In genomic region chr5:136567176-136568025, GRCm38 (mm10) we compare ENCODE assay signal across 7 mouse cellular contexts. TPM values are rescaled to one million over a fixed set of nuclear protein-coding genes. Genes with fewer than 3 reads are reported as not detected.
DNase-seq lines count a peak whose midpoint lies in the region; ATAC-seq and TF ChIP-seq lines count a peak whose summit lies in the region.

Gene Cux1, minus strand, starts transcription at chr5:136567490.

- no peaks in the 10 kb centered on the region for H3K36me3 ChIP-seq in embryonic facial prominence, embryonic 12.5 days
- no peaks in the 10 kb centered on the region for H3K36me3 ChIP-seq in kidney, adult 2 months (ENCODE audit: control insufficient read depth, insufficient read depth, low read length)
- H3K36me3 ChIP-seq in limb, embryonic 11.5 days (ENCODE audit: control insufficient read depth, insufficient read depth, low read length), result no peaks in the 10 kb centered on the region
- H3K36me3 ChIP-seq in midbrain, embryonic 13.5 days, result no peaks in the 10 kb centered on the region

- H3K4me3 ChIP-seq in embryonic facial prominence, embryonic 12.5 days, result peak within 1 kb of the TSS; percentile 73
- H3K4me3 ChIP-seq in kidney, adult 2 months (ENCODE audit: insufficient read depth, low read depth, low read length), result peak within 1 kb of the TSS; percentile 100
- peak within 1 kb of the TSS; percentile 71 for H3K4me3 ChIP-seq in limb, embryonic 11.5 days (ENCODE audit: low read depth, low read length)
- peak within 1 kb of the TSS; percentile 98 for H3K4me3 ChIP-seq in midbrain, embryonic 13.5 days (replicated peaks)

- peak within 1 kb of the TSS; percentile 91 for H3K27ac ChIP-seq in embryonic facial prominence, embryonic 12.5 days
- H3K27ac ChIP-seq in kidney, adult 2 months (ENCODE audit: insufficient read depth, low read depth, low read length), result peak within 1 kb of the TSS; percentile 98
- H3K27ac ChIP-seq in limb, embryonic 11.5 days (replicated peaks; ENCODE audit: low read depth, low read length), result peak within 1 kb of the TSS; percentile 23
- H3K27ac ChIP-seq in midbrain, embryonic 13.5 days, result peak within 1 kb of the TSS; percentile 97

- peak within 1 kb of the TSS; percentile 84 for H3K9ac ChIP-seq in embryonic facial prominence, embryonic 12.5 days
- peak within 1 kb of the TSS; percentile 89 for H3K9ac ChIP-seq in limb, embryonic 11.5 days (ENCODE audit: low read length)
- H3K9ac ChIP-seq in midbrain, embryonic 13.5 days (replicated peaks), result peak within 1 kb of the TSS; percentile 94

- under 1% methylated on average over 84 of the region's 103 CpGs for WGBS in embryonic facial prominence, embryonic 12.5 days
- under 1% methylated on average over 96 of the region's 103 CpGs for WGBS in kidney, adult 2 months
- WGBS in limb, embryonic 11.5 days, result under 1% methylated on average over 88 of the region's 103 CpGs
- 1% methylated on average over 75 of the region's 103 CpGs for WGBS in midbrain, embryonic 13.5 days

- H3K9me3 ChIP-seq in embryonic facial prominence, embryonic 12.5 days, result no peaks in the 10 kb centered on the region
- H3K9me3 ChIP-seq in limb, embryonic 11.5 days (ENCODE audit: control insufficient read depth, low read length), result no peaks in the 10 kb centered on the region
- H3K9me3 ChIP-seq in midbrain, embryonic 13.5 days, result no peaks in the 10 kb centered on the region

- H3K27me3 ChIP-seq in embryonic facial prominence, embryonic 12.5 days, result peaks cover 26% of the 10 kb centered on the region
- H3K27me3 ChIP-seq in kidney, adult 2 months (replicated peaks; ENCODE audit: control insufficient read depth, insufficient read depth, low read length), result no peaks in the 10 kb centered on the region
- peaks cover 19% of the 10 kb centered on the region; the same call in 1 of the 2 replicates for H3K27me3 ChIP-seq in limb, embryonic 11.5 days (ENCODE audit: control insufficient read depth, insufficient read depth, low read length)
- H3K27me3 ChIP-seq in midbrain, embryonic 13.5 days, result peaks cover 36% of the 10 kb centered on the region

- no peak for TF ChIP-seq POLR2A in kidney, adult 2 months (IDR thresholded peaks at IDR 0.05; ENCODE audit: low read depth, low read length)

- 0 out of 2 replicates have a peak, but pooled peaks have one; percentile 8 for TF ChIP-seq CTCF in kidney, adult 2 months (conservative IDR thresholded peaks at IDR 0.05; ENCODE audit: insufficient read depth, insufficient read length, low read depth, low read length)

- peak; percentile 86 for DNase-seq in adrenal gland, postnatal 25 days
- peak; percentile 84 to 89 for DNase-seq in heart, adult 18-20 months
- DNase-seq in kidney, adult 2 months, result peak; percentile 92
- peak; percentile 85 for DNase-seq in limb, embryonic 11.5 days (ENCODE audit: low spot score)
- DNase-seq in spleen, adult 12 weeks (ENCODE audit: low spot score), result peak; percentile 74

- peak; percentile 90 for ATAC-seq in embryonic facial prominence, embryonic 12.5 days (ENCODE audit: insufficient number of reproducible peaks, insufficient read depth, low FRiP score, low TSS enrichment)
- peak; percentile 85 for ATAC-seq in limb, embryonic 11.5 days (ENCODE audit: insufficient number of reproducible peaks, low FRiP score, low TSS enrichment, low read depth)
- ATAC-seq in midbrain, embryonic 13.5 days, result peak; percentile 93

- peak within 1 kb of the TSS; percentile 97 for H3K4me2 ChIP-seq in embryonic facial prominence, embryonic 12.5 days (replicated peaks)
- H3K4me2 ChIP-seq in limb, embryonic 11.5 days (ENCODE audit: low read depth, severe bottlenecking), result peak within 1 kb of the TSS; percentile 92
- peak within 1 kb of the TSS; percentile 87 for H3K4me2 ChIP-seq in midbrain, embryonic 13.5 days (replicated peaks)

- H3K4me1 ChIP-seq in embryonic facial prominence, embryonic 12.5 days, result peaks cover 36% of the 10 kb centered on the region
- H3K4me1 ChIP-seq in kidney, adult 2 months (ENCODE audit: control insufficient read depth, insufficient read depth, low read length), result peaks cover 16% of the 10 kb centered on the region
- H3K4me1 ChIP-seq in limb, embryonic 11.5 days (ENCODE audit: control insufficient read depth, insufficient read depth, low read length), result peaks cover 28% of the 10 kb centered on the region
- H3K4me1 ChIP-seq in midbrain, embryonic 13.5 days (replicated peaks), result peaks cover 47% of the 10 kb centered on the region

RNA-seq across cellular contexts. Expression of gene Cux1, which starts in this region (rescaled TPM):
- 109 and 110 TPM in 2 replicates for total RNA-seq in adrenal gland, postnatal 25 days (2021)
- polyA plus RNA-seq in embryonic facial prominence, embryonic 12.5 days (2016; fragmentation: Nextera tagmentation; extraction: Ambion mirVana), result 79.8 and 81.1 TPM in 2 replicates
- 10 to 100 TPM; 78.7 to 87.5 TPM for total RNA-seq in heart, adult 18-20 months (2021)
- polyA plus RNA-seq in kidney, adult 2 months (2012; rRNA removed), result 126 and 136 TPM in 2 replicates
- 65.6 and 73.6 TPM in 2 replicates for polyA plus RNA-seq in limb, embryonic 11.5 days (2014; fragmentation: Nextera tagmentation; extraction: Ambion mirVana)
- polyA plus RNA-seq in midbrain, embryonic 13.5 days (2015; fragmentation: Nextera tagmentation; extraction: Ambion mirVana), result 126 TPM in 2 replicates

Comparison
In these comparisons a context has a peak if more than half of its experiments do, and no peak if none do; other contexts are left out.
1. Peak in every context shown above with its lines: DNase-seq, ATAC-seq, H3K4me3 ChIP-seq and H3K27ac ChIP-seq.
2. H3K27ac ChIP-seq: peak in every context shown above with its lines; median percentile 98 in kidney, adult 2 months; 97 in midbrain, embryonic 13.5 days; 91 in embryonic facial prominence, embryonic 12.5 days; 23 in limb, embryonic 11.5 days.